Mouse (Mus musculus): ENCODE measurements at regions not wholly inside any gene's neighbourhood (a gene's known extent, or its start where the extent isn't known, plus 50 kb on each side); places are given as distances from the start of the nearest gene placed in this dataset.

GRCm38 (mm10) chr9:94370976-94371375 lies 166.9 kb downstream of the 1190002N15Rik start:
- H3K27ac ChIP-seq: no peak overlapping the region
- TF ChIP-seq CTCF (conservative IDR thresholded peaks at IDR 0.05): no peak
- no peak overlapping the region for H3K4me3 ChIP-seq
- DNase-seq (ENCODE audit: low spot score in 2 of 2): no peak

GRCm38 (mm10) chr9:94368231-94368936 lies 169.5 kb downstream of the 1190002N15Rik start:
- DNase-seq (ENCODE audit: low spot score in 2 of 2): no peak
- TF ChIP-seq CTCF (conservative IDR thresholded peaks at IDR 0.05): no peak

GRCm38 (mm10) chr9:94361877-94362697 lies 175.8 kb downstream of the 1190002N15Rik start:
- no peak for TF ChIP-seq CTCF (conservative IDR thresholded peaks at IDR 0.05)
- no peak for DNase-seq (ENCODE audit: low spot score in 2 of 2)
- H3K4me3 ChIP-seq: no peak overlapping the region

More at GRCm38 (mm10) chr9:94368231-94368936, 169.5 kb downstream of the 1190002N15Rik start:
- no peak overlapping the region for H3K4me3 ChIP-seq
- no peak overlapping the region for H3K27ac ChIP-seq

GRCm38 (mm10) chr9:94361011-94361410 lies 176.9 kb downstream of the 1190002N15Rik start:
- H3K4me3 ChIP-seq: no peak overlapping the region
- H3K27ac ChIP-seq: no peak overlapping the region
- no peak for DNase-seq (ENCODE audit: low spot score in 2 of 2)
- no peak for TF ChIP-seq CTCF (conservative IDR thresholded peaks at IDR 0.05)

More at GRCm38 (mm10) chr9:94361877-94362697, 175.8 kb downstream of the 1190002N15Rik start:
- no peak overlapping the region for H3K27ac ChIP-seq

- H3K4me3 ChIP-seq: no peak overlapping the region
- no peak overlapping the region for H3K27ac ChIP-seq
- no peak for DNase-seq (ENCODE audit: low spot score in 2 of 2)
- no peak for TF ChIP-seq CTCF (conservative IDR thresholded peaks at IDR 0.05)
Measured at GRCm38 (mm10) chr9:94358150-94358549, 179.7 kb downstream of the 1190002N15Rik start.

GRCm38 (mm10) chr9:94342011-94342410 lies 195.9 kb downstream of the 1190002N15Rik start:
- TF ChIP-seq CTCF (conservative IDR thresholded peaks at IDR 0.05): no peak
- peak in 1 of 2 experiments; percentile 11 for DNase-seq (ENCODE audit: low spot score in 2 of 2)
- H3K27ac ChIP-seq: no peak overlapping the region
- no peak overlapping the region for H3K4me3 ChIP-seq

GRCm38 (mm10) chr9:94341531-94341930 lies 196.3 kb downstream of the 1190002N15Rik start:
- Histone ChIP-seq H3K4me3 (no peak overlapping the region), H3K27ac (no peak overlapping the region)
- no peak for DNase-seq (ENCODE audit: low spot score in 2 of 2)
- TF ChIP-seq CTCF (conservative IDR thresholded peaks at IDR 0.05): no peak

GRCm38 (mm10) chr9:94333450-94333849 lies 204.4 kb downstream of the 1190002N15Rik start:
- no peak for TF ChIP-seq CTCF (conservative IDR thresholded peaks at IDR 0.05)
- no peak for DNase-seq (ENCODE audit: low spot score in 2 of 2)
- Histone ChIP-seq H3K27ac (no peak overlapping the region), H3K4me3 (no peak overlapping the region)

GRCm38 (mm10) chr9:94323011-94323410 lies 214.9 kb downstream of the 1190002N15Rik start:
- no peak for TF ChIP-seq CTCF (conservative IDR thresholded peaks at IDR 0.05)
- no peak for DNase-seq (ENCODE audit: low spot score in 2 of 2)

GRCm38 (mm10) chr9:94302575-94302974 lies 235.3 kb downstream of the 1190002N15Rik start:
- no peak for DNase-seq (ENCODE audit: low spot score in 2 of 2)
- Histone ChIP-seq H3K27ac (no peak overlapping the region), H3K4me3 (no peak overlapping the region)
- no peak for TF ChIP-seq CTCF (conservative IDR thresholded peaks at IDR 0.05)

More at GRCm38 (mm10) chr9:94323011-94323410, 214.9 kb downstream of the 1190002N15Rik start:
- H3K4me3 ChIP-seq: no peak overlapping the region
- no peak overlapping the region for H3K27ac ChIP-seq

- no peak overlapping the region for H3K4me3 ChIP-seq
- no peak overlapping the region for H3K27ac ChIP-seq
- no peak for DNase-seq (ENCODE audit: low spot score in 2 of 2)
- TF ChIP-seq CTCF (conservative IDR thresholded peaks at IDR 0.05): no peak
Measured at GRCm38 (mm10) chr9:94301896-94302295, 236.0 kb downstream of the 1190002N15Rik start.

- Histone ChIP-seq H3K4me3 (no peak overlapping the region), H3K27ac (no peak overlapping the region)
- TF ChIP-seq CTCF (conservative IDR thresholded peaks at IDR 0.05): no peak
- no peak for DNase-seq (ENCODE audit: low spot score in 2 of 2)
Measured at GRCm38 (mm10) chr9:94295431-94295830, 242.4 kb downstream of the 1190002N15Rik start.

- TF ChIP-seq CTCF (conservative IDR thresholded peaks at IDR 0.05): no peak
- no peak for DNase-seq (ENCODE audit: low spot score in 2 of 2)
- H3K4me3 ChIP-seq: no peak overlapping the region
- H3K27ac ChIP-seq: no peak overlapping the region
Measured at GRCm38 (mm10) chr9:94292147-94292546, 245.7 kb downstream of the 1190002N15Rik start.

All from layer of hippocampus, adult 2 months (tissue).